Mouse (Mus musculus) retina, embryonic 14.5 days (tissue): ENCODE data around the gene Tmpo.
A peak's percentile ranks its signal among the peaks of the same experiment; 100 is the strongest.

Experiments used
- DNase-seq: peaks from one replicate; pipeline ENCODE4 v3.0.0-alpha.2; 2015; ENCODE audit warnings: low spot score

Gene Tmpo

DNA sequence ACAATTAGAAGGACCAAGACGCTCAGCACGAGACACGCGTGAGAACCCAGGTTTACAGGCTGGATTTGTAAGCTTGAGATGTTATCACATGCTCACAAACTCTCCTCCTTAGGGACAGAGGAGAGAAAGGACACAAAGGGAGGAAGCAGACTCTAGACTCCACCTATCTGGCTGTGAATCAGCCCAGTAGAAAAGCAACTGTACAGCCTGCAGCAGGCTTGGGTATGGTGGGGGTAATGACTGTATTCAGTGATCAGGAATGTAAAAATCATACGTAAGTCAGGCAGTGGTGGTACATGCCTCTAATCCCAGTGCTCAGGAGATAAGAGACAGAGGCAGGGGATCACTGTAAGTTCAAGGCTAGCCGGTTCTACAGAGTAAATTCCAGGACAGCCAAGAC is 24.8 kb downstream of the Tmpo start:
- no peak for DNase-seq

DNA sequence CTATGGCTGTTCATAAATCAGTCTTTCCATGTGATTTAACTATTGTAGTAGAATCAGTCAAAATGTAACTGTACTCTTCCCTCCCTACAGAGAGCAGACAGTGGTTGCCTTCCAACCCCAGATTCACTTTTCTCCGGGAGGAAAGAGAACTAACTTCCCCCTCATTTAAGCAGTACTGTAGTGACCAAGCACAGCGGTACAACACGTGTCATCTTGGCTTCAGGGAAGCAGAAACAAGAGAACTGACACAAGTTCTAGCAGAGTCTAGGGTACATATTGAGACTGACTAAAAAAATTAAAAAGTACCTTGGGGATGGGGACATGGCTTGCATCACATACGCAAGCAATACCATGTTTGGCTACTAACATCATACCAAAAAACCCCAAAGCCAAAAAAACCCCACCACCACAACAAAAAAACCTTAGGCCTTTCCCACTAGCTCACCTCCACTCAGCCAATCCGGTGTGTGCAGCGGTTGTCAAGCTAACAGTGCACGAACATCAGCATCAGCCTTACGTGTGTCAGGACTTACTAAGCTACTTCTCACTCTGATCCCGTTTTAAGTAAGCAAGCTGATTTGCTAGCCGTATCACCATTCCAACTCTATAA is 27.1 kb downstream of the Tmpo start:
- no peak for DNase-seq

DNA sequence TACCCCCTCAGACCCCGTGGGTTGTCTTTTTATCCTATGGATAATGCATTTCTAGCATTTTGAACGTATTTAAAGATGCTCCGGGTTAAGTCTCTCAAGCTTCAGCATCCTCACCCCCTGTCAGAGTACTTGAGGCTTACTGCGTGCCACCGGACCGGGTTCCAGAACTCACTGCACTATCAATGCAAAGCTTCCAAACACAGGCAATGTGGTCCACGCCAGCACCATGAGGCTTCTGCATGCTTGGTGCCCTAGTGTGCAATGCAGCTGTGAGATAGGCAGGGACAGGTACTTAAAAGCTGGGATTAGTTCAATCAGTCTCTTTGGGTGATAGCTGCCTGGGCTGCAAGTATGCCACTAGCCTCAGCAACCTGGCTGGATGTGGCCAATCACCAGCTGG is 35.7 kb downstream of the Tmpo start:
- no peak for DNase-seq

DNA sequence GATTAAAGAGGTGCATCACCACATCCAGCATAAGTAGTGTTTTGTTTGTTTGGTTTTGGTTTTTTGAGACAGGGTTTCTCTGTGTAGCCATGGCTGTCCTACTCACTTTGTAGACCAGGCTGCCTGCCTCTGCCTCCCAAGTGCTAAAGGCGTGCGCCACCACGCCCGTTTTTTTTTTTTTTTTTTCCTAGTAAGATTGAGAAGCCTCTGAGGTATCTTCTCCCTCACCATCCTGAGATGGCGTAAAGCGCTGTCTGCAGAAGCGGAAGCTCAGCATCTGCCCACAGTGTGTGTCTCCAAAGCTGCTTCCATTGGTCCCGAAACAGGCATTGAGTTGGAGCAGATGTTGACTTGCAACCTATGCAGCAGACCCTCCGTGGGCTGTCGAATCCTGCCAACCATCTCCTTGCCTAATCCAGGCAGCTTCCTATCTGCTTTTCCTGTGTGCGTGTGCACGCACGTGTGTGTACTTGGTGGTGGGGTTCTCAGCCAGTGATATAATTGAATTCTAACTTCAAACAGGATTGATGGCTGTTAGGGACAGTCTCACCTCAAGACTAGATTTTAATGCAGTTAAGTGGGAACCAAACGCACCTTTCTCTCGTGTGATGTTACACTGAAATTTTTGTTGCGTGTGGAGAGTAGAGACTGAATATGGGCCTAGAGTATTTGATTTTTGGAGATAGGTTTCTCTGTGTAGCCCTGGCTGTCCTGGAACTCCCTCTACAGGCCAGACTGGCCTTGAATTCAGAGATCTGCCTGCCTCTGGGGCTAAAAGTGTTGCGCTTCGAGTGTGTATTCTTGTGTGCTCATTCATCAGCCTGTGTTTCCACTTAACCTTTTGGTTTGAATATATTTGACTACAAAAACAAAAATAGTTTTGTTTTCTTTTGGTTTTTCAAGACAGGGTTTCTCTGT is 37.5 kb downstream of the Tmpo start:
- DNase-seq, result no peak

DNA sequence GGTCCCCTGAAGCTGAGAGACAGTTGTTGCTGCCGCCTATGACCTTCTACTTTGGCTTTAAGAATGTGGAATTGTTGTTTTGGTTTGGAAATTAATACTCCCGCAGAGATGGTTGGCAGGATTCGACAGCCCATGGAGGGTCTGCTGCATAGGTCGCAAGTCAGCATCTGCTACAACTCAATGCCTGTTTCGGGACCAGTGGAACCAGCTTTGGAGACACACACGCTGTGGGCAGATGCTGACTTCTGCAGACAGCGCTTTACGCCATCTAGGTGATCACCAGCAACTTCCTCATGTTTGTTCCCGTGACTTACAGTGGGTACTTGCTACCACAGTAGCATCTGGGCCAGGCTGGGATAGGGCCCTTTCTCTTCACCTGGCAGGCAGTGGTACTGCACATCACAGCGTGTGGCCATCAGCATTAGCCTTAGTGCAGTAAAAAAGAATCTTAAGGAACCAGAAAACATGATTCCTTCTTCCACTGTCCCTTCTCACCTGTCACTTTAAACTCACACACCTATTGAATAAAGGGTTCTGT is 38.4 kb downstream of the Tmpo start:
- DNase-seq, result no peak

GRCm38 (mm10) chr10:91141564-91141963 is 39.6 kb downstream of the Tmpo start:
- peak; percentile 79 for DNase-seq

GRCm38 (mm10) chr10:91139148-91139766 is 41.9 kb downstream of the Tmpo start:
- DNase-seq, result no peak

DNA sequence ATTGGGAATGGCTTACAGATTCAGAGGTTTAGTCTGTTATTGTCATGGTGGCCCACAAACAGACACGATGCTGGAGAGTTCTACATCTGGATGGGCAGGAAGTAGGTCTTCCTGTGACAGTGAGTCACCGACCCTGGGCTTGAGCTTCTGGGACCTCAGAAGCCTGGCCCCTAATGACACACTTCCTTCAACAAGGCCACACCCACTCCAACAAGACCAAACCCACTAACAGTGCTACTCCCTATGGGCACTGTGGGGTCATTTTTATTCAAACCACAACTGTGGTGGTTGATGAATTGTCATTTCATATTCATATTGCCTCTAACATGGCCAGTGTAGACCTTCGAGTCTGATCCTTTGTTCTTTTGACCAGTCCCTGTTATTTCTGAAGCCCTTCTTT is 42.8 kb downstream of the Tmpo start:
- DNase-seq, result no peak

DNA sequence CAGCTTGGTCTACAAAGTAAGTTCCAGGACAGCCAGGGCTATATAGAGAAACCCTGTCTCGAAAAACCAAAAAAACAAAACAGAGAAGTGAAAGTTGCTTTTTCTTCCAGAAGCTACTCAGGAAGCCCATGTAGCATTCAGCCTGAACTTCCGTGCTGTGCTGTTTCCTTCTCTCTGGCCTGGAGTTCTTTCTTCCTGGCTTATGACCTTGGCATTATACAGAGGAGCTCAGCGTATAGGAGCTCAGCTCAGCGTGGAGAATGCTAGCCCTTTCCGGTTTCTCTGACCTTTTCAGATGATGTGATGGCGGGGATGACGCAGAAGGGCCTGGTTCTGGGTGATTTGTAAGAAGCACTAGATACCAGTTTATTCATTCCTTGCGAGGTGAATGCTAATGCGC is 43.7 kb downstream of the Tmpo start:
- DNase-seq, result no peak

GRCm38 (mm10) chr10:91135302-91135972 is 45.7 kb downstream of the Tmpo start:
- peak; percentile 81 for DNase-seq

DNA sequence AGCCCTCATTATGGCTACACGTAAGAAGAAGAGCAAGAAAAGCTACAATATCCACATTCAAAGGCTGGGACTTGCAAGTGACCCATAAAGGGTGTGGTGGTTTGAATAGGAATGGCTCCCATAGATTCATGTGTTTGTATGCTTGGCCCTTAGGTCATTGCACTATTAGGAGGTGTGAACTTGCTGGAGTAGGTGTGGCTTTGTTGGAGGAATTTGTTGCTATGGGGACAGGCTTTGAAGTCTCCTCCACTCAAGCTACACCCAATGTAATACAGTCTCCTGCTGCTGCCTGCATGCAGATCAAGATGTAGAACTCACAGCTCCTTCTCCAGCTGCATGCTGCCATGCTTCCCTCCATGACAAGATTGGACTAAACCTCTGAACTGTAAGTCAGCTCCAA is 49.5 kb downstream of the Tmpo start:
- DNase-seq, result no peak

DNA sequence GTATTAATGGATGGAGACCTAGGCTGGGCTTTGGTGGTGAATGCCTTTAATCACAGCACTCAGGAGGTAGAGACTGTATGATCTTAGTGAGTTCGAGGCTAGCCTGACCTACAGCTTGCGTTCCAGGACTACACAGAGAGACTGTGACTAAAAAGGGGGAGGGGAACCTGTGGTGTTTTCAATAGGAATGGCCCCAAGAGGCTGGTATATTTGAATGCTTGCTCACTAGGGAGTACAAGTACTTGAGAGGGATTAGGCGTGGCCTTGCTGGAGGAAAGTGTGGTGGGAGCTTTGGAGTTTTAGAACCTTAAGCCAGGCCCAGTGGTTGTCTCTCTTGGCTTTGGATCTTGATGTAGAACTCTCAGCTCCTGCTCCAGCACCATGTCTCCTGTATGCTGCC is 50.3 kb downstream of the Tmpo start:
- DNase-seq, result no peak

DNA sequence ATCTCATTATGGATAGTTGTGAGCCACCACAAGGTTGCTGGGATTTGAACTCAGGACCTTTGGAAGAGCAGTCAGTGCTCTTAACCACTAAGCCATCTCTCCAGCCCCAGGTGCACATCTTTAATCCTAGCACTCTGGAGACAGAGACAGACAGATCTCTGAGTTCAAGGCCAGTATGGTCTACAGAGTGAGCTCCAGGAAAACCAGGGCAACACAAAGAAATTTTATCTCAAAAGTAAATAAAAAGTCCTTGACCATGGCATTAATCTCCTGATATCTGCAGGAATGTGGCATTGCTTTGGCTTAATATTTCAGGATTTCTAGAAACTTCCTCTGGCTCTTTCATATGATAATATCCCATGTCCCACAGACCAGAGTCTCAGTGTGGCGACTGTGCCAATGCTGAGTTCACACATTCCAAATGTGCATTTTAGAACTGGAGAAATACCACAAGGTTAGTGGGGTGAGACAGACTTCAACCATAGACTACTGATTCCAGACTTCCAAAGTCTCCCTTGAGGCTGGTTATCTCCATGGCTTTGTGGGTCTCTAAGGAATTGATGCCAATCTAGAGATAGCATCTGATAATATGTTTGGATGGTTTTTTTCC is 52.5 kb downstream of the Tmpo start:
- DNase-seq, result no peak

DNA sequence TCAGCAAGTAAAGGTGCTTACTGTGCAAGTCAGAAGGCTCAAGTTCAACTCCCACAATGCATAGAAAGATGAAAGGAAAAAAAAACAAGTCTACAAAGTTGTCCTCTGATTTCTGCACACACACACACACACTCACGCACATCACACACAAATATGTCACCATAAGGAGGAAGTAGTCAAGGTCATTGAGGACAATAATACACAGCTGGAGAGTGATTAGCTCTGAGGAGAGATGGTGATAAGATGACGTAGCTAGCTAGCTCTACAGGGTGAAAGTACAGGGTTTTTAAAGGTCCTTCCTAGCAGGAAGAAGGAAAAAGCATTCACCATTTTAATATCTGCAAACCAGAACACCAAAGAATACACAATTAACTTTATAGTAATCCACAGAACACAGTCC is 53.7 kb downstream of the Tmpo start:
- no peak for DNase-seq

DNA sequence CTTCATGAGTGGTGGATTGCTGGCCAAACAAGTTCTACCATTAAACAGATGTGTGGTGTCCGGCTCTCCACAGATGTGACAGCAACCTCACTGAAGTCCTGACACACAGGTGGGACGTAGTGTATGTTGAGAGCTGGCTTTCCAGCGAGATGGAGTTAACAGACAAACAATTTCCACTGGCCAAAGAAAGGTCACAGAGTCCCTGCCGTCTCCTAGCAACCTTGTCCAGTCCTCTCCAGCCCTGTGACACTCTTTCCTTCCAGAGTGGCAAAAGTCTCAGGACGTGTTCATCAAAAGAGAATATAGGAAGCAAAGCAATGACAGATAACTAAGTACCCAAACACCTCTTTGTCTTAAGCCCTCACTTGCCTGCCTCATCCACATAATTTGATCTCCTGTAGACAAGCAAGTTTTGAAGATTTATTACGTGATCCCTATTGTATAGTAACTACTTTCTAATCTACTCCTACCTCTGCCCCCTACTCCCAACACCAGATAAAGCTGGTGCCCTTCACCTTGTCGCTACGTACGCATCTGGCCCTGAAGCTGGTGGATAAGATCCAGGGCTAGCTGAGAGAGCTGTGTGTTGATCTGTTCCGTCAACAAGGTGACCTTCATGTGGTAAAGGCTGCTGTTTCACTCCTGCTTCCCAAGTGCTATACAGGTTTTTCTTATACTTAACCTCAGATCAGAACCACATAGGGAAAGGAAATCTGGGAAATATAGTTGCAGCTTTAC is 54.3 kb downstream of the Tmpo start:
- DNase-seq, result no peak

DNA sequence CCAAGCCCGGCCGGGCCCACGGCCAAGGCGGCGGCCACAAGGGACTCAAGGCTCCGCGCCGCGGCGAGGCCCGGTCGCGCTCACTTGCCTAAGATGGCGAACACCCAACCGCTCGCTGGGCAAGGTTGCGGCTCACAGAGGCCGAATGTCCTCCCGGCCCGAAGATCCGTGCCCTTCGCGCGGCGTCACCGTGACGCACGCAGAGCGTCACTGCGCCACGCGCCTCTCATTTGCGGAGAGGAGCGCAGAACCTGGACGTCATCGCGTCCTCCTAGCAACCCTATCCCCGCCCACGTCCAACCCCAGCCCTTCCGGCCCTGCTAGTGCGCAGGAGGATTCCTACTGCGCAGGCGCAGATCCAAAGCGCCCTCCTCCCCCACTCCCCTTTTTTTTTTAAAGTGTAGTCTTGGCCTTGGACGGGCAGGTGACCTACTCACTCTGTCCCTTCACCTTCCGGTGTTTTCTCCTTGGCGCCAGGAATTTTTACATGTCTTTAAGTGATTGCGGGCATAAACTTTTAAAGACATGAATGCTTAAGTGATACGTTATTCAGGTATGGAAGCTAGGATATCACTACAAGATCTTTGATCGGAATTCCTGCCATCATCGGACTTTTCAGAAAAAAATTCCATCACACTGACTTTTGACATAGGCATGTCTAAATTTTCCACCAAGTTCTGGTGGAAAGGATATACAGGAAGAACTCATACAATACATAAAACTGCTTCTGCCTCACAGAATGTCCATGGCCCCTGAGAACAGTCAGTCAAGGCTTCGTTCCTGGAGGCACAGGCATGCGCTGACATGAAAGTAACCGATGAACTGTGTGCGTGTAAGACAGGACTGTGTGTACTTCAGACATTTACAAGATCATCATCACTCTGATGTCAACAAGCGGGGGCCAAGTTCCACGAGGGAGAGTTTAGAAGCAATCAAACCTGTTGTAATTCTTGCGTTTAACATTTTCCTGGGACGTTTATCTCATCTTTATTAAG is 57.0 kb downstream of the Tmpo start, which contains the start of gene Slc25a3:
Slc25a3 (minus strand) TSS at position 232 of the 995 bp plus-strand sequence.
- DNase-seq, result peak; percentile 99

DNA sequence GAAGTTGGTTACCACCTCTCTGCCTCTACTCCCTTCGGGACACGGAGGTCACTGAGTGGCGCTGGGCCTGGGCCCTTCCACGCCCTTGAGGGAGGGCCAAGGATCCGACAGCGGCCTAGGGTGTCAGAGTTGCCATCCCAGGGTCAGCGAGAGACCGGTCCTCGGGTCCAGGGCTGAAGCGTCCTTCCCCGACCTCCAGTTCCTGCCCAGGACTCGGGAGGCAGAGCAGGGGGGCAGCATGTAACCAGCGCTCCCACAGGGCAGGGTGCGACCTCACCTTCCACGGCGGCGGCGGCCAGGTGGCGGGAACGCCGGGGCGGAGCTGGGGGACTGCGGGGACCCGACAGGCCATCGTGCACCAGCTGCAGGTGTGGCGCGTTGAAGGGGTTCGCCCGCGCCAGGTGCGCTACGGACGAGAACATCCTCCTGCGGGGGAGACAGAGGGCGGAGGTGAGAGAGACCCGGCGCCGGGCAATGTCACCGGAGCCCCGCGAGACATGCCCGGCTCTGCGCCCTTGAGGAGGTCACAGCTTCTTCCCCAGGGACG is 57.8 kb downstream of the Tmpo start:
- DNase-seq, result peak; percentile 32

- DNase-seq, result no peak
Observed at GRCm38 (mm10) chr10:91122646-91123045, 58.5 kb downstream of the Tmpo start.

GRCm38 (mm10) chr10:91116958-91117357 is 64.2 kb downstream of the Tmpo start:
- no peak for DNase-seq

DNA sequence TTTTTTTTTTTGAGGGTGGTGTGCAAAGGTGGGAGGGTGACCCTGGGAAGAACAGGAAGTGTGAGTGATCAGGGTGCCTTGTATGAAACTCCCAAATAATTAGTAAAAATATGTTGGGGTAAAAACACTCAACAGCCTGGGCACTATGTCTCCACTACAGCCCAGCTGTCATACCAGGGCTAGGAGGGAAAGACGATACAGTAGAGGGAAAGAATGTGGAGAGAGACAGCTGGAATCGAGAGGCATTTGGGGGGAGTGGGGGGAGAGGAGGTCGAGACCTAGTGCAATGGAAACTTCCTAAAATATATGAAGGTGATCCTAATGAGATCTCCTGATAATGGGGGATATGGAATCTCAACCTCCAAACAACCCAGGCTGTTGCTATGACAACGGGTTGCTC is 71.3 kb downstream of the Tmpo start:
- no peak for DNase-seq
